Mouse (Mus musculus) urinary bladder, postnatal 14 days (tissue): ENCODE results near the gene Mettl7a1.
"Not testable (repeated sequence)": the region's sequence is repeated elsewhere in the genome, so short reads cannot be mapped to it uniquely, and the experiment has no call there.

Experiments
- DNase-seq: peaks from one replicate; pipeline ENCODE4 v3.0.0; 2021; ENCODE audit warnings: low spot score

Mettl7a1 gene

GRCm38 (mm10) chr15:100301556-100301955 lies 2.4 kb upstream of the Mettl7a1 start:
- no peak for DNase-seq

- no peak for DNase-seq
Observed at GRCm38 (mm10) chr15:100303428-100304018, 417 bp upstream of the Mettl7a1 start.

- DNase-seq: no peak
Observed at GRCm38 (mm10) chr15:100306201-100306600, 2.3 kb downstream of the Mettl7a1 start.

GRCm38 (mm10) chr15:100307438-100308096 lies 3.6 kb downstream of the Mettl7a1 start:
- peak; percentile 53 for DNase-seq

- no peak for DNase-seq
Observed at GRCm38 (mm10) chr15:100312346-100312745, 8.4 kb downstream of the Mettl7a1 start.

- no peak for DNase-seq
Observed at GRCm38 (mm10) chr15:100314448-100315145, 10.7 kb downstream of the Mettl7a1 start.

GRCm38 (mm10) chr15:100318014-100318671 lies 14.2 kb downstream of the Mettl7a1 start:
- DNase-seq: not testable (repeated sequence)

- DNase-seq: no peak
Observed at GRCm38 (mm10) chr15:100319884-100320283, 15.9 kb downstream of the Mettl7a1 start.

GRCm38 (mm10) chr15:100320295-100320905 lies 16.5 kb downstream of the Mettl7a1 start:
- DNase-seq: no peak

- DNase-seq: peak; percentile 58
Observed at GRCm38 (mm10) chr15:100321134-100321533, 17.2 kb downstream of the Mettl7a1 start.

GRCm38 (mm10) chr15:100324021-100324591 lies 20.2 kb downstream of the Mettl7a1 start:
- DNase-seq: no peak

- peak; percentile 33 for DNase-seq
Observed at GRCm38 (mm10) chr15:100325235-100325634, 21.3 kb downstream of the Mettl7a1 start.

GRCm38 (mm10) chr15:100328089-100328488 lies 24.1 kb downstream of the Mettl7a1 start:
- not testable (repeated sequence) for DNase-seq

- not testable (repeated sequence) for DNase-seq
Observed at GRCm38 (mm10) chr15:100329336-100329735, 25.4 kb downstream of the Mettl7a1 start.

- DNase-seq: no peak
Observed at GRCm38 (mm10) chr15:100330739-100331138, 26.8 kb downstream of the Mettl7a1 start.

GRCm38 (mm10) chr15:100332077-100332961 lies 28.4 kb downstream of the Mettl7a1 start:
- not testable (repeated sequence) for DNase-seq

- no peak for DNase-seq
Observed at GRCm38 (mm10) chr15:100334629-100335028, 30.7 kb downstream of the Mettl7a1 start, which contains the start of gene Mettl7a3. TSS of gene Mettl7a3 (plus strand) at chr15:100334929.

- not testable (repeated sequence) for DNase-seq
Observed at GRCm38 (mm10) chr15:100337328-100337727, 33.4 kb downstream of the Mettl7a1 start.

GRCm38 (mm10) chr15:100337847-100338246 lies 33.9 kb downstream of the Mettl7a1 start:
- peak; percentile 83 for DNase-seq

- DNase-seq: not testable (repeated sequence)
Observed at GRCm38 (mm10) chr15:100341314-100341980, 37.5 kb downstream of the Mettl7a1 start.
